In the genomic region with DNA sequence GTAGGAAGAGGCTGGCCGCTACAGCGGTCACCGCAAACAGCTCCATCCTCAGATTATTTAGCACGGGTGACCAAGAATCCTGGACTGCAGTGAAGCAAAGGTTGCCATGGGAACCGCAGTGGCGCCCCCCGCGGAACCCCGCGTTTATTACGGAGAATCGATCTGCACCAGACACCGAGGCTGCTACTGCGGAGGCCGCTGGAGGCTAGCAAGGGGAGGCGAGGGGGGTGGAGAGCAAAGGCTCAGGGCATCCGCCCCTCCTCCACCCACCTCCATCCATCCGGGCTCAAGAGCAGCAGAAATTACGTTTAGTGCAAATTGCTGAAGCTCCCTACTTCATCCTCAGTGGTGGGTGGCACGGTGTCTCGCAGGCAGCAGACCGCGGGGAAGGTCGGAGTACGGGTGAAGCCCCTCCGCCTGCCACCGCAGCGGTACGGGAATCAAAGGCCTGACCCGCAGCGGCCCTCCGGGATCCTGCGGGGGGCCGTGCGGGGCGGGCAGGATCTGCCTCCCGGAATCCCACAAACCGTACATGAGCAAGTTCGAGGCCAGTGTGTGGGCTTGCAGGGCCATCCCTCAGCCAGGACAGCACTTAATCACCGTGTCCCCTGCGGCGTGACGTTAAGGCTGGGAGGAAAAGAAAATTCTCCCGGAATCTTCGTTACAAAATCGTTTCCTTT, we compare ENCODE assay signal across 8 mouse cellular contexts.
DNase-seq lines count a peak whose midpoint lies in the region; ATAC-seq and TF ChIP-seq lines count a peak whose summit lies in the region.

No protein-coding gene starts in this region.

- ATAC-seq in forebrain, embryonic 15.5 days (replicated peaks), result peak; percentile 78
- peak; percentile 91 for ATAC-seq in hindbrain, embryonic 16.5 days
- peak; percentile 47; the same call in 1 of the 2 replicates for ATAC-seq in megakaryocyte progenitor cell, adult 5-6 weeks (replicated peaks; ENCODE audit: poor library complexity)

- peak overlapping the region; percentile 53 for H3K9ac ChIP-seq in forebrain, embryonic 15.5 days (replicated peaks)
- H3K9ac ChIP-seq in hindbrain, embryonic 16.5 days (ENCODE audit: low read depth, low read length), result peak overlapping the region; percentile 65

- no peak for TF ChIP-seq CTCF in gastrocnemius, adult 2 months (IDR thresholded peaks at IDR 0.05)

- peaks cover 29% of the 10 kb centered on the region for H3K4me1 ChIP-seq in forebrain, embryonic 15.5 days
- peaks cover 19% of the 10 kb centered on the region for H3K4me1 ChIP-seq in hindbrain, embryonic 16.5 days (ENCODE audit: control insufficient read depth, insufficient read depth, low read depth, low read length)

- intact Hi-C loops in gastrocnemius, adult 2 months (cut with DNase I), result no loop called here
- intact Hi-C loops in left cerebral cortex, postnatal 10 days (cut with DNase I), result no loop called here

- WGBS in forebrain, embryonic 15.5 days, result 1% methylated on average over 46 of the region's 46 CpGs
- WGBS in hindbrain, embryonic 16.5 days, result under 1% methylated on average over 46 of the region's 46 CpGs

- H3K9me3 ChIP-seq in forebrain, embryonic 15.5 days, result no peaks in the 10 kb centered on the region
- H3K9me3 ChIP-seq in hindbrain, embryonic 16.5 days (ENCODE audit: control insufficient read depth, low read length), result no peaks in the 10 kb centered on the region

- H3K27ac ChIP-seq in gastrocnemius, adult 2 months, result no peak overlapping the region
- peak overlapping the region; percentile 63 for H3K27ac ChIP-seq in forebrain, embryonic 15.5 days (replicated peaks)
- peak overlapping the region; percentile 87 for H3K27ac ChIP-seq in hindbrain, embryonic 16.5 days (ENCODE audit: low read depth, low read length)

- no peaks in the 10 kb centered on the region for H3K36me3 ChIP-seq in forebrain, embryonic 15.5 days
- no peaks in the 10 kb centered on the region for H3K36me3 ChIP-seq in hindbrain, embryonic 16.5 days (ENCODE audit: control insufficient read depth, insufficient read depth, low read length)

- peak; percentile 36 for DNase-seq in gastrocnemius, adult 2 months
- no peak for DNase-seq in gastrocnemius, adult 18-20 months (ENCODE audit: low spot score)
- DNase-seq in cerebellum, adult 11 months, result peak; percentile 55
- peak; percentile 78 to 81 for DNase-seq in left cerebral cortex, postnatal 10 days (ENCODE audit: extremely low spot score in 1 of 2, low spot score in 2 of 2)
- DNase-seq in right cerebral cortex, postnatal 25 days, result peak; percentile 82

- H3K4me2 ChIP-seq in forebrain, embryonic 15.5 days (replicated peaks), result peak overlapping the region; percentile 73
- peak overlapping the region; percentile 79 for H3K4me2 ChIP-seq in hindbrain, embryonic 16.5 days (ENCODE audit: low read length)

- H3K27me3 ChIP-seq in forebrain, embryonic 15.5 days, result peaks cover 28% of the 10 kb centered on the region
- no peaks in the 10 kb centered on the region for H3K27me3 ChIP-seq in hindbrain, embryonic 16.5 days (replicated peaks; ENCODE audit: control insufficient read depth, insufficient read depth, low read length)

- peak overlapping the region; percentile 69 for H3K4me3 ChIP-seq in gastrocnemius, adult 2 months
- peak overlapping the region; percentile 49 for H3K4me3 ChIP-seq in forebrain, embryonic 15.5 days
- peak overlapping the region; percentile 48 for H3K4me3 ChIP-seq in hindbrain, embryonic 16.5 days (ENCODE audit: low read length)
